Mouse (Mus musculus) brain, embryonic 14.5 days (tissue): ENCODE measurements at regions not wholly inside any gene's neighbourhood (a gene's known extent, or its start where the extent isn't known, plus 50 kb on each side); places are given as distances from the start of the nearest gene placed in this dataset.

ENCODE experiments used
- CTCF ChIP-seq: fragments of 200-500 bp; IDR thresholded peaks from 2 replicates; pipeline ENCODE4 v1.5.1; 2012; ENCODE audit warnings: inconsistent platforms, mild to moderate bottlenecking, moderate library complexity, borderline replicate concordance; ENCODE audit not compliant: insufficient read depth, insufficient read length; ENCODE audit errors: extremely low read depth
- POLR2A ChIP-seq: fragments of 200-500 bp; IDR thresholded peaks from 2 replicates; pipeline ENCODE4 v1.6.1; 2012; ENCODE audit warnings: mild to moderate bottlenecking, inconsistent platforms, borderline replicate concordance; ENCODE audit not compliant: poor library complexity, insufficient read depth, insufficient read length, severe bottlenecking; ENCODE audit errors: extremely low read depth

- TF ChIP-seq POLR2A, result no peak
- TF ChIP-seq CTCF, result no peak
Observed at GRCm38 (mm10) chr1:80045141-80045540, 173.1 kb downstream of the Fam124b start.
